Mouse (Mus musculus) megakaryocyte, embryonic 14.5 days (primary cell): ENCODE results near the gene Rgcc.

ENCODE experiments used
- FLI1 ChIP-seq: IDR thresholded peaks from 2 replicates; pipeline ENCODE4 v1.6.1; 2012; ENCODE audit warnings: low read length, inconsistent platforms, mixed read lengths
- GATA1 ChIP-seq: IDR thresholded peaks from 3 replicates; pipeline ENCODE4 v1.6.1; 2012; ENCODE audit warnings: mixed read lengths, low read length, inconsistent platforms, borderline replicate concordance

DNA sequence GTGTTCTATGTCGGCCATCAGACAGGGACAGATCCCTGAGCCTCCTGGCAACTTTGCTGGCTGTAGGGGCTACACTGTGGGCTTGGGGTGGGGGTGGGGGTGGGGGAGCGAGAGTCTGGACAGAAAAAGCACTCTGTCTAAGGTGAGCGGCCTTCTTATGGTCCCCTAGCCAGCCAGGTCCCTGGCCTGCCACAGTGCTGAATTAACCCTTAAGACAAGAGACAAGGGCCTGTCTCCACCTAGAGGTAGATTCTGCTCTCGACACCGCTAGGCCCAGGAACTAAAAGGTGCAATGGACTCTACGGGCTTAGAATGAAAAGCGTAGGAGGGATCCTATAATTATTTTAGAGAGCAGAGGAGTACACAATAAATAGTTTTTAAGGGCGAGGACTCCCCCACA lies 19.7 kb upstream of the Rgcc start:
- TF ChIP-seq GATA1 = no peak
- no peak for TF ChIP-seq FLI1
